Mouse (Mus musculus) heart, adult 8-10 months (tissue): ENCODE measurements around the gene Hmgcll1. TPM values are rescaled to one million over a fixed set of nuclear protein-coding genes. Genes with fewer than 3 reads are reported as not detected.
"Not testable (repeated sequence)": the region's sequence is repeated elsewhere in the genome, so short reads cannot be mapped to it uniquely, and the experiment has no call there.

Experiments
- DNase-seq: peaks from one replicate; pipeline ENCODE4 v3.0.0; 2022; ENCODE audit warnings: low spot score
- total RNA-seq, 4 experiments: library from RNA; stranded (reverse); gene quantifications; 2 replicates each; pipeline ENCODE4 v1.2.4; 2022

Gene Hmgcll1
- total RNA-seq, 4 experiments from 2014 or later = 0.11 to 0.22 (median 0.16) TPM; not detected in 1

DNA sequence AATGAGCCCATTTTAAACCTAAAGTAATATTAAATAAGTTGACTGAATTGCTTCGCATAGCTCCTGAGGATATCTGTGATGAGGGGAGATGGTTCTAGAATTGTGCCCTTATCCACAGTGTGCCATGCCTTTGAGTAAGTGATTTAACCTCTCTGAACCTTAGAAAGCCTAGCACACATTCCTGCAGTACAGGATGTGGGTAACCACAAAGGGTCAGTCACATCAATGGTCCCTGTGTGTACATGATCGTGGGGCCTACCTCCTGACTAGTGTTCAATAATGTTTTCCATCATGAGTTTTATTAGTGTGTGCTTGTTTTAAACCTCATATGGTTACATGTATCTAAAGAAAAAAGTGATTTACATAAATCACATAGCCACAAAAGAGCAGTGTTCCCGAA is 46.3 kb downstream of the Hmgcll1 start:
- DNase-seq = no peak

DNA sequence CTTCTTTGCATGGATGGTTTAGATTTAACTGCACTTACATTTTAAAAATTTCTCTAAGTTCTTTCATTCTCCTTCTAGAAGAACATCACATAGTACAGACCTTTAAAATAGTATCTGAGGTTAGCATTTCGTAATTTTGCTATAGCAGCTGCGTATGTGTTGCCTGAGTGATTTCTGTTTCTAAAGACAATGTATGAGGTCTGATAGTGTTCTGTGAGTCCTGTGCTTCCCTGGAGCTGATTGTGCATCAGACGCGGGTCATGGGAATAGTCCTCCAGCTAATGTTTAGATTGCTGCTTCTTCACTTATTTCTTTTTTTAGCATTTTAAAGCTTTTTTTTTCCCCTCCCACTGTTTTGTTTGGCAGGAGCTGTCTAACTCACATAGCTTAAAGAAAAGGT is 46.8 kb downstream of the Hmgcll1 start:
- peak; percentile 6 for DNase-seq

- no peak for DNase-seq
These were observed 49.5 kb downstream of the Hmgcll1 start for GRCm38 (mm10) chr9:76064164-76064563.

GRCm38 (mm10) chr9:76091561-76091960 is 76.9 kb downstream of the Hmgcll1 start:
- peak; percentile 42 for DNase-seq

DNA sequence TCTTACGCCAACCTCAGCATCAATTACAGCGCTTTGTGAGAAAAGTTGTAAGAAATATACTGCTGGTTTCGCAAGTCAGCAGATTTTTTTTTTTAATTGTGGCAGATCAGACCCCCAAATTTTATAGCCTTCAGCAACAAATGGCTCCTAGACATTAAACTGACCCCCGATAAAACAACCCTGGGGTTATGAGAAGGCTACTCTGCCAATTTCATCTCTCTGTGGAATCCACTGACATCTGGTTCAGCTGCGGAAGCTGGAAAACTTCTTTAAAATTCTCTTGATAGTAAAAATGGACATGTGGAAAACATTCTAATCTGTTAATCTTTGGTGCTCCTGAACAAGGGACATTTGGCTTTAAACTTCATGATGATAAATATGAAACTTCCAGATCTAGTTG is 82.6 kb downstream of the Hmgcll1 start:
- DNase-seq = no peak

DNA sequence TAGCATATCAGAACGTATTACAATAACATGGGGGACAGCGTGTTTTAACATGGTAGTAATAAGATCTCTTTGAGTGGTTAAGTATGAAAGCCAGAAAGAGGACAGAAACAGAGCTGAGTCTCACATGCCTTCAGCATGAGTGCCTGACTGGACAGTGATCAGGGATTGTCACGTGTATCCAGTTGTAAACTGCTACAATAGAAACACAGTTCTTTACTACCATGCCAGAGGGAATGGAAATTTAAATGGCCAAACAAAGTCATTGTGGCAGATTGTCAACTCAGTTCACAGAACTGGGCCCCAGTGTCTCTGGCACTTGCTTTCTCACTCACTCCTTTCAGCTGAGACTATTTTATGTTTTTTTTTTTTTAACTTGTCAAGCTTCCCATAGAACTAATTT is 85.3 kb downstream of the Hmgcll1 start:
- no peak for DNase-seq

- DNase-seq = not testable (repeated sequence)
These were observed 89.8 kb downstream of the Hmgcll1 start for GRCm38 (mm10) chr9:76104416-76104815.

- DNase-seq = no peak
These were observed 90.2 kb downstream of the Hmgcll1 start for GRCm38 (mm10) chr9:76104846-76105245.

DNA sequence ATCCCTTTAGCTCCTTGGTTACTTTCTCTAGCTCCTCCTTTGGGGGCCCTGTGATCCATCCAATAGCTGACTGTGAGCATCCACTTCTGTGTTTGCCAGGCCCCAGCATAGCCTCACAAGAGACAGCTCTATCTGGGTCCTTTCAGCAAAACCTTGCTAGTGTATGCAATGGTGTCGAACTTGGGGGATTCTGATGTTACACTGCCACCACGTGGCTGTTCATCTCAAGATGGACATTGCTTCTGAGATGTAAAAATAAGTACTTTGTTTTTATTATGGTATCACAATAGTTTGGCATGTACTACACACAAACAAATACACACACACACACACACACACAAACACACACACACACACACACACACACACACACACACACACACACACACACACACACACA is 108.2 kb downstream of the Hmgcll1 start:
- DNase-seq = peak; percentile 44

GRCm38 (mm10) chr9:76124249-76124648 is 109.6 kb downstream of the Hmgcll1 start:
- no peak for DNase-seq

DNA sequence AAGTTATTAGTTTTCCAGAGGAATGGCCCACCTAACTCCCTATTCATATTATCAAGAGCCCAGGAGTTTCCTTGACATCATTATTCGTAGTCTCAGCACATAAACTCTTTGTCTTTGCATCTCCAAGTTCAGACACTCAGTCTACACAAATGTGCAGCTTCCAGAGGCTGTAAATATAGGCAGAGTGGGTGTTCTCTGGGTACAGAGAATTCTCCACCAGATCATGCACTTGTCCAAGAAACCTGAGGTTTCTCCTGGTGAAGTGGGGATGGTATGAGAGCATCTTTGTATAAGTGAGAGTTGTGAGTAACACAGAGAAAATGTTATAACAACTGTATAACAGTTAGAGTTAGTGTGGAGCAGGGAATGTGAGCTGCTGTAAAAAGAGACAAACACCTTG is 114.7 kb downstream of the Hmgcll1 start:
- DNase-seq = no peak

DNA sequence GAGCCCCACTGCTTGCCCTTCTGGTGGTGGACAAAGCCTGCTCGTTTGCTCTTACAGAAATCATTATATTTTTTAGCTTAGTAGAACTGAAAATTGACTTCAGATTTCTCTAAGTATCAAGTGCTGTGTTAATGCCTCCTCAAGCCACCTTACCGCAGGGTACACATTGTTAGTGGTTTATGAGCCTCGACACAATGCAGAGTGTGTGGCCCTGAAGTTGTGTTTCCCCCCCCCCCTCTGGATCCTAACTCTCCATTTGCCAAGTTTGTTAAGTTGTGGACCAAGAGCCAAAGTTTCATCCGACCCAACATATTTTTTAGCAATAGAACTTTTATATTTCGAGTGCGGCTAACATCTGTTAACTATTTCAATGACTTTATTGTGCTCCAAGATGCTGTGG is 119.4 kb downstream of the Hmgcll1 start:
- DNase-seq = no peak

DNA sequence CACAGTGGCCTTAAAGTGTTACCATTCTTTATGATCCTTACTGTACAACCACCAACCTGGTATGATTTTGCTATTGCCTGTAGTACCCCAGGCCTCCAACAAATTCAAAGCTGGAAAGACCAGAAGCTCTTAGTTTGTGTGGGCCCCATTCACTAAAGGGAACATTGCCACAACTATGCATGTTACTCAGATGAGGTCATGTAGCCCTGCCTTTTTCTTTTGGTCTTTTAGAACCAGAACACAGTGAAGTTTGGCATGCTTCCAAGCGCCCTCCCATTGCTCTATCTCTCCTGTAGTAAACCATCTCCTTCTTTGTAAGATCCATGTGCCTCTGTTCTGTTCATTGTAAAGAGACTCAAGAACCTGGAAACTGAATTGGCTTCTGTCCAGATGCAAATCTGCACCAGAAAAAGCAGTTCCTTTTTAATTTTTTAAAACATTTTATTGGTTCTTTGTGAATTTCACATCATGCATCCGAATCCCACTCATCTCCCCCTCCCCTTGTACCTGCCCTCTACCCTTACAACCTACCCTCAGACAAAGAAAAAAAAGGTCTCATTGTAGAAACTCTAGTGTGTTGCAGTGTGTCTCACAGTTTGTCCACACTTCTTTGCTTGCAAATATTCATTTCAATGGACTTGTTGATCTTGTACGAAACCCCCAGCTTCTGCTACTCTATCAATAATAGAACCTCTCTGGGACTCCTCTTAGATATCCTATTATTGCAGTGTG is 123.9 kb downstream of the Hmgcll1 start:
- DNase-seq = no peak

DNA sequence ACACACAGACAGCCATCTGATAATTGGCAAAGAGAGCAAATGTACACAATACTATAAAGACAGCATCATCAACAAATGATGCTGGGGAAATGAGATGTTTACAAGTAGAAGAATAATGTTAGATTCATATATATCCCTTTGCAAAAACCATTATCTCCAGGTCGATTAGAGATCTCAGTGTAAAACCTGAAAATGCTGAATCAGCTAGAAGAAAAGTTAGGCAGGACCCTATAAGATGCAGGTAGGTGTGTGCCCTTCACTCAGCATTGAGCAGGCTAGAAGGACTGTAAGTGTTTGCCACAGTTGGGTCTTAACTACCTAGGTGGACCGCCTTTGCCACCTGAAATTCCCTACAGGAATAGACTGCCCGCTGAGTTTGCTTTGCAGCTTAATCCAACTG is 130.9 kb downstream of the Hmgcll1 start:
- DNase-seq = no peak

DNA sequence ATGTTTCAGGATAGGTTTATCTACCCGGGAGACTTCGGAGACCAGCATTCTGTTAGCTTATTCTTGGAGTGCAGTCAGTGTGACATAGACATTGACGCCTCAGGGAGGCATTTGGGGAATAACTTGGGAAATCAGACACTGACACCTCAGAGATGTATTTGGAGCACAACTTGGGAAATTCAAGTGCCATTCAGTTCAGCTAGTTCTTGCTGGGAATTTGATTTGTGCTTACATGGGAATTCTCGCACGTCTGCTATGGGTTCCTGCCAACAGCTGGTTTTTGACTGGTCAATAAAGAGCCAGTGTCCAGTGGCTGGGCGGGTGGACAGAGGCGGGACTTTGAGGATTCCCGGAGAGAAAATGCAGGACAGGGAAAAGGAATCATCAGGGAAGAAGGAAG is 147.8 kb downstream of the Hmgcll1 start:
- no peak for DNase-seq

DNA sequence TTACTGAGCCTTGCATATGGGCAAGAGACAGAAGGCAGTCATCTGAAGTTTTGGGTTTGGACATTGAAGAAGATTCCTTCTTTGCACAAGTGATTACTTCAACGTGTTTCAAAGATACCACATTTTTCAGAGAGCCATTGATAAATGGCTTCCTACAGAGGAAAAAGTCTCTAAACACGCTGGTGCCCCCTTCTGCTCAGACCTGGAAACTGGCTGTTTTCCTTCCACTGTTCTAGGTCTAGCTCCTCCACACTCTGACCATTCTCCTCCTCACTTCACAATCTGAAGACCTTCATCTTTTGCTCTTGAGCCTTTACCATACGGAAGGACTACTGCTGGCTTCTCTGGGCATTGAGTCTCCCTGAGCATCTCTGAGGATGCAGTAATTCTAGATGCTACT is 153.7 kb downstream of the Hmgcll1 start:
- no peak for DNase-seq

GRCm38 (mm10) chr9:76172686-76173295 is 158.1 kb downstream of the Hmgcll1 start:
- no peak for DNase-seq

DNA sequence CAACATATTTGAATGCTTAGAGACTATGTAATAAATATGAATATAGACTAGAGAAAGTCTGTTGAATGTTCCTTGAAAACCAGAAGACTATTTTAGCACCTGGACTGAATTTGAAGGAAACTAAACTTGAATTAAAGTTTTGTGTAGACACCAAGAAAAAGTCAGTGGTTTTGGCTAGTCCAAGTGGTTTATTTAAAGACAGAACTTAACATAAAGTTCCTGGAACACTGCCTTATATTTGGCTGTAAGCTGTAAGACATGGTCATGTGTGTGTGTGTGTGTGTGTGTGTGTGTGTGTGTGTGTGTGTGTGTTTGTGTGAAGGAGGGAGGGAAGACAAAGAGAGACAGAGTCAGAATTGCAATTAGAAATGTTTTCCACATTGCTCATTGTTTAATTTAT is 164.6 kb downstream of the Hmgcll1 start:
- DNase-seq = no peak

Other genes starting within 250 kb of the Hmgcll1 start
- gene Bmp5, start 239.5 kb upstream of the Hmgcll1 start, total RNA-seq = 1 to 10 TPM in 1 of 4 experiments, under 1 TPM in 3; 0.38 to 1.0 (median 0.75) TPM
- gene Gfral, start 198.8 kb downstream of the Hmgcll1 start, total RNA-seq = not detected